Mouse (Mus musculus) heart, embryonic 10.5 days (tissue): ENCODE measurements around the gene Acbd5. TPM values are rescaled to one million over a fixed set of nuclear protein-coding genes. Genes with fewer than 3 reads are reported as not detected.

Source experiments
- DNase-seq: peaks from one replicate; pipeline ENCODE4 v3.0.0-alpha.2; 2017; ENCODE audit warnings: low spot score
- H3K27ac ChIP-seq: fragments of 300-500 bp; sonication (generic); 2 replicates; pipeline ENCODE4 v1.5.1; 2016; ENCODE audit warnings: mild to moderate bottlenecking
- H3K27me3 ChIP-seq: fragments of 300-500 bp; sonication (generic); 2 replicates; pipeline ENCODE4 v1.6.1; 2016; ENCODE audit warnings: mild to moderate bottlenecking; ENCODE audit not compliant: poor library complexity, insufficient read depth, severe bottlenecking
- H3K36me3 ChIP-seq: fragments of 300-500 bp; sonication (generic); 2 replicates; pipeline ENCODE4 v1.6.1; 2016; ENCODE audit warnings: mild to moderate bottlenecking, moderate library complexity
- H3K4me1 ChIP-seq: fragments of 300-500 bp; sonication (generic); 2 replicates; pipeline ENCODE4 v1.6.1; 2016; ENCODE audit warnings: mild to moderate bottlenecking
- H3K4me3 ChIP-seq: fragments of 300-500 bp; sonication (generic); 2 replicates; pipeline ENCODE4 v1.5.1; 2016; ENCODE audit warnings: mild to moderate bottlenecking, moderate library complexity
- H3K9me3 ChIP-seq: fragments of 300-500 bp; sonication (generic); 2 replicates; pipeline ENCODE4 v1.6.1; 2016; ENCODE audit warnings: mild to moderate bottlenecking, moderate library complexity
- WGBS: fragments of 180-500 bp; shearing (Covaris S2); methylation state at CpG from one replicate; pipeline ENCODE4 v1.1.7; 2016; 5-methylcytosine and 5-hydroxymethylcytosine counted together
- polyA plus RNA-seq: library from polyadenylated mRNA; unstranded; fragments of >200 nt; fragmentation: Nextera tagmentation; extraction: Ambion mirVana; gene quantifications from 2 replicates; pipeline ENCODE4 v1.2.1, GENCODE M21; 2016

Gene Acbd5
- 26.2 and 29.6 TPM in 2 replicates for polyA plus RNA-seq

DNA sequence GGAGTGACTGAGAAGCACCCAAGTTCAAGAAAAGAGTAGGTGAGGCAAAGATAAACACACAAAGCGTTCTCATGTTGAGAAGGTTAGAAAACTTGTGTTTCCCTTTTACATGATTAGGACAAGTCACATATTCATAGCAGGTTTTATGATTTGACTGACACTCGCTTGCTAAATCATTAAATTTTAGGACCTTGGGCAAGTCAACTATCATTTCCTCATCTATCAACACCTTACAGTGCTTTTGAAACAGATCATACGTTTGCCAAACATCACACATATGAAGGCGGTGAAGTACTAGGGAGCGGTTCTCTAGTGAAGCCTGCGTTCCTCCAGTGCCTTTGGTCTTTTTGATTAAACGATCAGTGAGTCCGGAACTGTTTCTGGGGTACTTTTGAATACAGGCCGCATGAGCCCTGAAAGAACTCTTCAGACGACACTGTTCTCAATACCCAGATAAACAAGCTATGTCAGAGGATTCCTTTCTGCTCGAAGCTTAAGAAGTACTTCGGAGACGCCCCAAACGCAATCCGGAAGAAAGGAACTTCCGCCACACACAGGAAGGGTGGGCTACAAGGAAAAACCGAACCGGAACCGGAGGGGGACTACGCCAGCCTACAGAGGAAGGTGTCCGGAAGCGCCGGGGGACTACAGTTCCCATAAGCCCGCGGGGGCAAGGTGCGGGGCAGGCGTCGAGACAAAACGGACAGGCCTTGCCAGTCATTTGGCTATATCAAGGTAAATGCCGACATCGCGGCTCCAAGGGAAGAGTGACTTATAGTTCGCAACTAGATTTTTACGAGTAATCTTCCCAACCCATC is at the start of gene Acbd5:
Gene Acbd5 (plus strand): TSS at position 616 of the 818 bp plus-strand sequence.
- WGBS: 3% methylated on average over 34 of the region's 34 CpGs
- Histone ChIP-seq H3K4me1 (no peaks in the 10 kb centered on the region), H3K9me3 (no peaks in the 10 kb centered on the region), H3K36me3 (0 out of 2 replicates have a peak, but pooled peaks cover 2% of the 10 kb centered on the region), H3K27me3 (no peaks in the 10 kb centered on the region), H3K4me3 (peak within 1 kb of the TSS; percentile 69), H3K27ac (peak within 1 kb of the TSS; percentile 91)
- peak; percentile 99 for DNase-seq

DNA sequence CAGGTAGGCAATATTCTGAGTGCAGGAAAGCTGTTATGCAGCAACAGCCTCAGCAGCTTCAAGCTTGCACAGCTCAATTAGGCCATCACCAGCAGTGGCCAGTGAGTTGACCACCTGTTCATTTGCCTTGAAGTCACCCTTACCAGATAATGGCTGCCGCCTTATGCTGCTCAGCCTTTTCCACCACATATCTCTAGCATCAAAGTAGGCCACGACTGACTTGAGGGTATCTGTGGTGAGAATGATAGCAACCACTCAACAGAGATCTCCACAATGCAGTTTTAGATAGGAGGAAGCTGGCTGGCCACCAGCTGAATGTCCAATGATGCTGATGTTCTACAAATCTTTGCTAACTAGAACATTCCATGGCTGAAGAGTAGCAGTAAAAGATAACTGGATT is 48.8 kb upstream of the Acbd5 start:
- no peaks in the 10 kb centered on the region for H3K27me3 ChIP-seq
- no peaks in the 10 kb centered on the region; the same call in 1 of the 2 replicates for H3K36me3 ChIP-seq
- H3K4me3 ChIP-seq: no peak overlapping the region
- WGBS: 75% methylated on average over 2 of the region's 2 CpGs
- H3K4me1 ChIP-seq: peaks cover 11% of the 10 kb centered on the region
- H3K27ac ChIP-seq: no peak overlapping the region
- no peaks in the 10 kb centered on the region for H3K9me3 ChIP-seq
- DNase-seq: no peak

DNA sequence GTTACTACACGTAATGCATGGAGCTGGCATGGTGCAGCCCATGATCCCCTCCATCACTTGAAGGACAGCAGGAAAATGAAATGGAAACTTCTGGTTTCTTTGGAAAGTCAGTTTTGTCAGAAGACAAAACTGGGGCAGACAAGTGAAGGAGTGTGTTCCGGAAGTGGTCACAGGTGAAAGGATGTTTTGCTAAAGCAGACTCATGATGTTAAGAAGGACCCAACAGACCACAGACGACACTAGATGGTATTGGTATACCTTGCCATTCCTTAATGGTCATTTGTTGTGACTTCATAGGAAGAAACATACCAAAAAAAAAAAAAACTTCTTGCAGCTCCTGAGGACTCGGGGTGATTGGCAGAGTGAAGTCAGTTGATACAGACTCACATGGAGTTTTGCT is 46.6 kb upstream of the Acbd5 start:
- DNase-seq: no peak
- H3K9me3 ChIP-seq: no peaks in the 10 kb centered on the region
- 92% methylated on average over 4 of the region's 4 CpGs for WGBS
- no peak overlapping the region for H3K4me3 ChIP-seq
- peaks cover 2% of the 10 kb centered on the region; the same call in 1 of the 2 replicates for H3K4me1 ChIP-seq
- no peak overlapping the region for H3K27ac ChIP-seq
- H3K27me3 ChIP-seq: no peaks in the 10 kb centered on the region
- H3K36me3 ChIP-seq: no peaks in the 10 kb centered on the region; the same call in 1 of the 2 replicates

DNA sequence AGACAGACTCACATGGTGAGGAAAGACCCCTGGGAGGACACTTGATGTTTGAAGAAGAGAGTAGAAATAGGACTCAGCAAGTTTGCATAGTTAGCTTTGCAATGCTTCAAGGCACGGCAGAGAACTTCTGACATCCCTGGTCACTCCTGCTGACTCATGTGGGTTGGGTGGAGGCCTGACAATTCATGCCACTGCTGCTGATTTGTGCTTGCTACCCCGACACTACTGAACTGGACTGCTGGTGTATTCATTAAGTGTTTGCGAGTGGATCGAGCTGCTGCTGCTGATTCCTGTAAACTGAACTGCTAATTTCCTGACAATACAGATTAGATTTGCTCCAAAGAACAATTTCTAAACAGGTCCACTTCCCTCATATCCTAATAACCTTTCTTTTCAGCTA is 46.2 kb upstream of the Acbd5 start:
- H3K27me3 ChIP-seq: no peaks in the 10 kb centered on the region
- no peaks in the 10 kb centered on the region; the same call in 1 of the 2 replicates for H3K36me3 ChIP-seq
- H3K9me3 ChIP-seq: no peaks in the 10 kb centered on the region
- peaks cover 6% of the 10 kb centered on the region; the same call in 1 of the 2 replicates for H3K4me1 ChIP-seq
- DNase-seq: peak; percentile 78
- no peak overlapping the region for H3K4me3 ChIP-seq
- WGBS: 48% methylated on average over 4 of the region's 4 CpGs
- no peak overlapping the region for H3K27ac ChIP-seq

DNA sequence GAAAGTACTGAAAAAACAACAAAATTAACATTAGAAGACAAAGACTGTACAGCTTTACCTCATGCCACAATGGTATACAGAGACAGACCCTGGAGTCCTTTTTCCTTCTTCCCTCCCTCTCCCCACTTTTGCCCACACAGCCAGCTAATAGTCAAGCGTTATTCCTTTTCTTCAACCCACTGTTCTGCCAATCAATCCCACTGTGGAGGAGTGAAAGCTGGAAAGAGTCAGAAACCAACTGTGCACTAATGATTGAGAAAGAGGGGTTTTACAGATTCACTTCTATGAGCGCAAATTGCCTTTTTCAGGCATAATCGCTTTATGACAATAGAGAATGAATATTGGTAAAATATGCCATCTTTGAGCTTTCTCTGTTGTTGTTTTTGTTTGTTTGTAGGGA is 44.9 kb upstream of the Acbd5 start:
- no peak for DNase-seq
- Histone ChIP-seq H3K27me3 (no peaks in the 10 kb centered on the region), H3K9me3 (no peaks in the 10 kb centered on the region), H3K36me3 (no peaks in the 10 kb centered on the region; the same call in 1 of the 2 replicates), H3K4me3 (no peak overlapping the region), H3K27ac (no peak overlapping the region), H3K4me1 (peaks cover 8% of the 10 kb centered on the region; the same call in 1 of the 2 replicates)
- WGBS: 88% methylated on average over 3 of the region's 3 CpGs

DNA sequence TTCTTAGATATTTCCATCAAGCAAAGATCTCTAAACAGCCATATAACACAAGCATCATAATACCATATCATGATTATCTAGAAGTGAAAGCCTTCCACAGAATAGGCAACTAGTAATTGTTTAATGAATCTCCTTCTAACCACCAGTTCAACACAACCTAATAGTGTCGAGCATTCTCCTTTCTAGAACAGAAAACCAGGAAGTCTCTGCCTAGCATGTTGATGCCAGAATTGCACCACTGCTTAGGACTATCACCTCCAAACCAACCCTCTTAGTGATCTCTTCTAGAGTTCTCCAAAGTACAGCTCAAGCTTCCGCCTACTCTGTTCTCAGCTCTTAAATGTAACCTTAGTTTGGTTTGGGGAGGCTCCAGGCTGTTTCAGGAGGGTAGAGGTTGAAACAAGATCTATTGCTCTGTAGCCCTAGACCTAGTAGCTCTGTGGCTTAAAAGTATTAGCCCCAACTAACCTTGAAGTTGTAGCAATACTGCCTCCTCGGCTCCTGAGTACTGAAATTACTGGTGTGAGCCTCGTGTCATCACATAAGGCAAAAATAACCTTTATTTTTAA is 44.2 kb upstream of the Acbd5 start:
- Histone ChIP-seq H3K36me3 (no peaks in the 10 kb centered on the region; the same call in 1 of the 2 replicates), H3K4me1 (peaks cover 8% of the 10 kb centered on the region; the same call in 1 of the 2 replicates), H3K27me3 (no peaks in the 10 kb centered on the region), H3K9me3 (no peaks in the 10 kb centered on the region), H3K4me3 (no peak overlapping the region), H3K27ac (no peak overlapping the region)
- no peak for DNase-seq
- 85% methylated on average over 4 of the region's 4 CpGs for WGBS

DNA sequence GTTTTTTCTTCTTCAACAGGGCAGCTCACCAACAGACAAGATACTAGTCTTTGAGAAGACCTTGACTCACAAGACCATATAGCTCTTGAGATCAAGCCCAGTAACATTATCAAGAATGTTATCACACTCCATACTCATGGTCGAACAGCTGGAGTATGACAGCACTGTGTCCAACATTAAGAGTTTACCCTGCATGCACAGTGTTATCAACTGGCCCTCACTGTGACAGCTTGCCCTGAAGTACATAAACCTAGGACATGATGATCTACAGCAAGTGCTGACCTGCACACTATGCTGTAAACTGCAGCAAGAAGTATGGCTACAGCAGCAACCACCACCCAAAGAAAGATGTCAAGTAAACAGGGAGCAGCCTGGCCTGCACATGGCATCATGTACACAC is 41.6 kb upstream of the Acbd5 start:
- DNase-seq: no peak
- WGBS: 53% methylated on average over 1 of the region's 1 CpGs
- no peaks in the 10 kb centered on the region for H3K9me3 ChIP-seq

DNA sequence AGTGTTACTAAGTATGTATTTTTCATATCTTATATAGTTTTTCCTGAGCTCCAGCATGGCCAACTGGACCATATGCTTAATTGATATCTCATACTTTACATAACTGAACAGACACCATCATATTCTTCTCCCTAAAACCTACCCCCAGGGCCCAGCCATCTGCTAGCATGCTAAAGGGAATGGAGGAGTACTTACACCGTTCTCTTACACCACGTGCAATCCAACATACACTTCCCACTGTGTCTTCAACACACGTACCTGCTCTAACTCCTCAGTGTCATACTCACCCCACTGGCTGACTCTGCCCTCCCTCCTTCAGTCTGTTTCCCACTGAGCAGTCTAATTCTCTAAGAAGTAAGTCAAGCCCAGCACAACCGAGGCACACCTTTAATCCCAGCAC is 39.1 kb upstream of the Acbd5 start:
- no peak for DNase-seq
- H3K4me3 ChIP-seq: no peak overlapping the region
- 86% methylated on average over 4 of the region's 4 CpGs for WGBS
- no peak overlapping the region for H3K27ac ChIP-seq
- peaks cover 14% of the 10 kb centered on the region for H3K36me3 ChIP-seq
- H3K9me3 ChIP-seq: no peaks in the 10 kb centered on the region
- no peaks in the 10 kb centered on the region for H3K27me3 ChIP-seq
- peaks cover 5% of the 10 kb centered on the region; the same call in 1 of the 2 replicates for H3K4me1 ChIP-seq

More for the DNA sequence above, 41.6 kb upstream of the Acbd5 start:
- peaks cover 8% of the 10 kb centered on the region; the same call in 1 of the 2 replicates for H3K4me1 ChIP-seq
- H3K27me3 ChIP-seq: no peaks in the 10 kb centered on the region
- no peak overlapping the region for H3K27ac ChIP-seq
- H3K4me3 ChIP-seq: no peak overlapping the region
- peaks cover 14% of the 10 kb centered on the region for H3K36me3 ChIP-seq

DNA sequence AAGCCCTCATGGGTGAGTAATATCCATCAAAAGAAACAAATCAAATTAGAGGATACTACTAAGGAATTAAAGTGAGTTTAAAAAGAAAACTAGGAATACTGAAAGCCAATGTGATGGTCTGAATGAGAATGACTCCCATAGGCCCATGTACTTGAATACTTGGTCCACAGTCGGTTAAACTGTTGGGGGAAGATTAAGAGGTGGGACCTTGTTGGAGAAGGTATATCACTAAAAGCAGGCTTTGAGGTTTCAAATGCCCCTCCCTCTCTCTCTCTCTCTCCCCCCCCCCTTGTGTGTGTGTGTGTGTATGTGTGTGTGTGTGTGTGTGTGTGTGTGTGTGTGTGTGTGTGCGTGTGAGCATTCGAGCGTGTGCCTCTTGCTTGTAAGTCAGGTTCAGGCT is 37.3 kb upstream of the Acbd5 start:
- Histone ChIP-seq H3K36me3 (peaks cover 14% of the 10 kb centered on the region), H3K4me3 (no peak overlapping the region), H3K27me3 (no peaks in the 10 kb centered on the region), H3K27ac (no peak overlapping the region), H3K4me1 (peaks cover 5% of the 10 kb centered on the region; the same call in 1 of the 2 replicates), H3K9me3 (no peaks in the 10 kb centered on the region)
- WGBS: 97% methylated on average over 4 of the region's 4 CpGs
- no peak for DNase-seq

DNA sequence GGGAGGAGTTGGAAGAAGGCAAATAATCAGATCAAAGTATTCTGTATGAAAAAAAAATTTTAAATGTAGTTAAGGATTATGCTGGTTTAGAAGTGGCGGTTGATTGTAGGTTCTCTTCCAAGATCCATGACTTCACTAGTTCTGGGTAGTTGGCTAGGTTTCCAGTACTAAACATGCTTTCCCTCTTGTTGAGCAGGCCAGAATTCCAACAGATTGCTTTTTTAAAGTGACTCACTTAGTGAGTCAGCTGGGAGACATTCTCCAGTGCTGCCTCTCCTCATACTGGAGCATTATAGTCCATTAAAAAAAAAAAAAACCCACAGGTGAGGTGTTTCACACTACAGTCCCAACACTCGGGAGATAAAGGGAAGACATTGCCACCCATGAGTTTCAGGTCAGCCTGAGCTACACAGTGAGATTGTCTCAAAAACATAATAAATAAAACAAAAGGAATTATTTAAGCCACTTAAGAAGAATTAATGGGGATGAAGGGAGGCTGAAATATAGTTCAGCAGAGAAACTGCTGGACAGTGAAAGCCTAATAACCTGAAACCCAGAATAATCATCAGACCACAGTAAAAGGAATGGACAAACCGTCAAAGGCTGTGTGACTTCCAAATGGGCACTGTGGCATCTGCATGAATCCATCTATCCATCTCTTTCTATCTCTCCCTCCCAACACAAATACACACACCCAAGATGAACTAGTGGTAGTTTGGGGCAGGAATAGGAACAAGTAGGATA is 33.1 kb upstream of the Acbd5 start:
- 86% methylated on average over 3 of the region's 3 CpGs for WGBS
- Histone ChIP-seq H3K4me1 (peaks cover 2% of the 10 kb centered on the region; the same call in 1 of the 2 replicates), H3K27me3 (no peaks in the 10 kb centered on the region), H3K4me3 (no peak overlapping the region), H3K27ac (no peak overlapping the region), H3K36me3 (peaks cover 12% of the 10 kb centered on the region), H3K9me3 (no peaks in the 10 kb centered on the region)
- DNase-seq: no peak

DNA sequence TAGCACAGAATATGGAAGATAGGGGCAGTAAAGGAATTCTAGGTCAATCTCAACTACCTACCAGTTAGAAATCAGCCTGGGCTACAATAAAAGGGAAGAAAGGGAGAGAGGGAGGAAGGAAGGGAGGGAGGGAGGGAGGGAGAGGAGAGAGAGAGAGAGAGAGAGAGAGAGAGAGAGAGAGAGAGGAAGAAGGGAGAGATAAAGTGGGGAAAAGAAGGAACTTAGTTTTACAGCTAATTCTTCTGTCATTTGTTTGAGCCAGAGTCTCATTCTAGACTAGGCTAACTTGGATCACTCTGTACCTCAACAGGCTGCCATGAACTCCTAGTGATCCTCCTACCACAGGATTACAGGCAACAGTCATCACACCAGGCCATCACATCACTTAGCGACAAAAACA is 32.5 kb upstream of the Acbd5 start:
- Histone ChIP-seq H3K27ac (no peak overlapping the region), H3K4me1 (peaks cover 2% of the 10 kb centered on the region; the same call in 1 of the 2 replicates), H3K9me3 (no peaks in the 10 kb centered on the region), H3K4me3 (no peak overlapping the region), H3K27me3 (no peaks in the 10 kb centered on the region), H3K36me3 (peaks cover 6% of the 10 kb centered on the region)
- WGBS: 93% methylated on average over 1 of the region's 1 CpGs
- DNase-seq: no peak

DNA sequence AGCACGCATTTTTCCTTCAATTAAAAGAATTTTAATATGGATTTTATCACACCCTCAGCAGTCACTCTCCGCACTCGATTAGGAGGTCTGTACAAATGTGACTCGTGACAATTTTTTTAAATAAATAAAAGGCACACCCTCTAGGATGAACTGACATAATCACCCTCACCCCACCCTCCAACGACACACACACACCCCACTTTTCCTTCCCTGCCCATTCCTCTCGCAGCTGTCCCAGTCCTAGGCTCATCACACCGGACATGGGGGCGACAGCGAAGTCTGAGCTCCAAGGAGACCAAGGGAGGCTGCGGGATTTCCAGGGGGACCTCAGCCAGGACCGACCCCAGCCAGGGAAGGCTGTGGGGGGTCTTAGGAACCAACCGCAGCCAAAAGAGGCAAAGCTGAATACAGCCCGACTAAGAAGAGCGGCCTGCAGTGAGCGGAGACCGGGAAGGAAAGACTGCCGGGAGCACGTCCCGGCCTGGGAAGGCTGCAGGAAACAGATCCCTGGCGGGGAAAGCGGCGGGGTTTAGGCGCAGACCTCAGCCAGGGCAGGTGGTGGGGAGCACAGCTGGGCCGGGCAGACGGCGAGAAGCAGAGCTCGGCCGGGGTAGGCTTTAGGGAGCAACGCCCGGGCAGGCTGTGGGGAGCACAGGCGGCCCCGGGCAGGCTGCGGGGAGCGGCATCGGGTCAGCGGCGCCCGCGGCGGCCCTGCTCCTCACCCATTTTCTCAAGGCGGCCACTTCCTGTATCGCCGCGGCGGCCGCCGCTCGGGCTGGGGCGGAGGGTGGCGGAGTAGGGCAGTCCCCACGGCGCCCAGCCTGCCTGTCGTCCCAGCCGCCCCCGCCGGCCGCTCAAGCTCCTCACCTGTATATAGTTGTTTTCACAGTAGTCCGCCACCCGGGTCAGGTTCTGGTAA is 28.6 kb upstream of the Acbd5 start:
- no peaks in the 10 kb centered on the region for H3K36me3 ChIP-seq
- WGBS: under 1% methylated on average over 37 of the region's 59 CpGs
- peak overlapping the region; percentile 97 for H3K4me3 ChIP-seq
- no peaks in the 10 kb centered on the region for H3K27me3 ChIP-seq
- peak overlapping the region; percentile 94 for H3K27ac ChIP-seq
- DNase-seq: peak; percentile 86
- H3K9me3 ChIP-seq: no peaks in the 10 kb centered on the region
- peaks cover 2% of the 10 kb centered on the region; the same call in 1 of the 2 replicates for H3K4me1 ChIP-seq
